Mouse (Mus musculus): ENCODE measurements at regions not wholly inside any gene's neighbourhood (a gene's known extent, or its start where the extent isn't known, plus 50 kb on each side); places are given as distances from the start of the nearest gene placed in this dataset.

DNA sequence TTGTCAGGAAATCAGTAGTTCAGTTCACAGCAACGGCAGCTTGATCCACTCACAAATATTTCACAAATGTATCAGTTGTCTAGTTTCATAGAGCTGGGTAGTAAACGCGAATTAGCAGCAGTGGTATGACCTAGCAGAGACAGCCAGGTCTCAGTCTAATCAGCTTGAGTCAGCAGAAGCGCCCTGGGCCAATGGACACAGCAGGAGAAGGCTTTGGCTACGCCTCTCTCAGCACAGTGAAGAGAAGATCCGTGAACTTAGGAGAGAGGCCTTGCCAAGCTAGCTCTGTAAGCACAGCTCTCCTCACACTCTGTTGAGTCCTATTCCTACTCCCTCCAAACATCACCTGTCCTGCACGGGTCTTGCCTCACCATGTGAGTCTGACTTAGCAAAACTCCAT is 188.0 kb downstream of the Zfp326 start:
- no peak for ATAC-seq (replicated peaks; ENCODE audit: poor library complexity)

DNA sequence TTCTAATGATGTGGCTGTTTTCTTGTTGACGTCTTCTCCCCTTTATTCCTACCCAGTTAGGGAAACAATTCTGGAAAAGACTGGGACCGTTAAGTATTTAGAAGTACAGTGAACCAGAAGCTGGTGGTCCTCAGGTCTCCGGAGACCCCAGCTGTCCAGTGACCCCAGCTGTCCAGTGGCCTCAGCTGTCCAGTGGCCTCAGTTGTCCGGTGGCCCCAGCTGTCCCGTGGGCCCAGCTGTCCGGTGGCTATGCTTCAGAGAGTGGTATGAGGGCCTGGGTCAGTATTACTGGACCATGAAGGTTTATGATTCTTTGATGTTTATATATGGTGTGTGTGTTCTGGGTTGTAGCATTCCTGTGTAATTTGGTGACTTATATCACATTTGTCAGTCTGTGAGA is 186.6 kb downstream of the Zfp326 start:
- no peak for ATAC-seq (replicated peaks; ENCODE audit: poor library complexity)

GRCm38 (mm10) chr5:106056631-106057030 is 180.3 kb downstream of the Zfp326 start:
- ATAC-seq (replicated peaks; ENCODE audit: poor library complexity) = no peak

DNA sequence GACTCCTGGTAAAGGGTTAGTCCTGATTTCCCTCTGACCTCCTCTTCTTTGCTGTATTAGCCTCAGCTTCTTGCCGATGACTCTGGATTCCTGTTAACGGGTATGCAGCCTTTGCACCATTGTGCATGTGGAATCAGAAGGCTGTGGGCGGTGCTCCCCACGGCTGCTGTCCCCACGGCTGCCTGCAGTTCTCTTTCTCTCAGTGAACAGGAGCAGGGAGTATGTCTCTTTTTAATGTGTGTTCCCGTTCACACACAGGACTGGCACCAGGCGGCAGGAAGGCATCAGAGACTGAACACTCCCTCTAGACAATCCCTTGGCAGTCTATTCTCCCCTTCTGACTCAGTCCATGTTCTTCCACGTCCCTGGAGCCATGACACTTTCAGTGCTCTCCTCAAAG is 178.9 kb downstream of the Zfp326 start:
- ATAC-seq (replicated peaks; ENCODE audit: poor library complexity) = no peak

DNA sequence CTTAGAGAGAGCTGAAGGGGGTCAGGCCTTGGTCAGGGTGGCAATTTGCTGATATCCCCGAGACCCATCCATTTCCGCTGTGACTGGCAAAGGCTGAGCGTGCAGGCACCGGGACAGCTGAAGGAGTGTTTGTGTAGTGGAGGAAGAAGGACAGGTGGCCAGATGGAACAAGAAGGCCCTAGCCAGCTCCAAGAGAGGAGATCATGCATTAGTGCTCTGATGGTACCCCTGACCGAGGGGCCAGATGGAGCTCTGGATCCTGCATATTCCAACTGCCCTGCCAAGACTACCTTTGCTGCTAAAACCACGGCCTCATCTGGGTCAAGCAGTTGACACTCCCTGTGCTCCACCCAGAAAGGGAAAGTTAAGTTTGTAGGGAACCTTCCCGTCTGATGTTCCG is 174.7 kb downstream of the Zfp326 start:
- ATAC-seq (replicated peaks; ENCODE audit: poor library complexity) = no peak

- no peak for ATAC-seq (replicated peaks; ENCODE audit: poor library complexity)
Observed at GRCm38 (mm10) chr5:106044878-106045585, 168.7 kb downstream of the Zfp326 start.

DNA sequence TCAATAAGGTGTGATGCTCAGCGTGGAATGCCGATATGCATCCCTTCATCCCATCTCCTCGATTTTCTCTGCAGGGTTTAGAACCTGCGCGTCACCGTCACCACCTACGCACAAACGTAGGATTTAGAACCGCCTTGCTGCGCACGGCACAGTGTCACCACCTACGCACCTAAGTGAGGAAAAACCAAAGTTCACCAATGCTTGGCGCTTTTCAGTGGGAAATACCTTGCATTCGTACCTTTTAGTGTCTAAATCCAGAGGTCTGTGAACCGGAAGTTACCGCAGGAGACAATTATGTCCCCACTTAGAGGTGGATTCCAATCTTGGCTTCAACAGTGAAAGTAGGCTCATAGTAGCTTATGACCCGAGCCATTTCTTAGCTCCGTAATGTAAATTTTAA is 162.0 kb downstream of the Zfp326 start:
- no peak for ATAC-seq (replicated peaks; ENCODE audit: poor library complexity)

DNA sequence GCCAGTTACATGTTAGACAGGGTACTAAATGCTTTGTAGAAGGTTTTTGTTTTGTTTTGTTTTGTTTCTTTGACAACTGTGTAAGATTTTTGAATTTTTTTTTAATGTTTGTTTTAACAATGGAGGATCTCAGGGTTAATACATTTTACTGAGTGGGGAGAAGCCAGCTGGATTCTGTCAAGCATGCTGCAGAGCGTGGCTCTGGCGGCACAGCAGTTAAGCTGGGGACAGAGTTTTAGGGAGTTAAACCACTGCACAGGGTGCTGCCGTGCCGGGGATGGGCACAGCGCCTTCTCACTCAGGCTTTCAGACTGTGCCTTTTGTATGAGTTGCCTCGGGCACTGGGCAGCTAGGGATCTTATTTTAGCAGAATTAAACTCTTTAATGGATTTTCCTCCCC is 159.8 kb downstream of the Zfp326 start:
- ATAC-seq (replicated peaks; ENCODE audit: poor library complexity) = no peak

DNA sequence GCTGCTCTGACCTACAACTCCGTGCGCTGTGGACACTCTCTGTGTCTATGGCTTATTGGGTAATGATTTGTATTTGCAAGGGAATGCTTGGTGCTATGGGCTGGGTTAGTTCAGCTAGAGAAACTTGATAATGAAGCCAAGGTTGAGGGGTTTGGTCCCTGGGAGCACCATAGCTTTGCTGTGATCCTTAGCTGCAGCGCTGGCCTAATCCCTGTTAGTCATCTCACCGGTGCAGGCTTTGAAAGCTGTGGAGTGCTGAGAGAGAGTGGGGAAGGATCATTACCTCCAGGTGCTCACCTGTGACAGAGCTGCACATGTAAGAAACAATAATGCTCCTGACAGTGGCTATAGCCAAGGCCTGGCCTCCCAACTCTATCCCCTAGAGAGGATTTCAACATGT is 156.6 kb downstream of the Zfp326 start:
- ATAC-seq (replicated peaks; ENCODE audit: poor library complexity) = no peak

GRCm38 (mm10) chr5:106026861-106027260 is 150.5 kb downstream of the Zfp326 start:
- no peak for ATAC-seq (replicated peaks; ENCODE audit: poor library complexity)

DNA sequence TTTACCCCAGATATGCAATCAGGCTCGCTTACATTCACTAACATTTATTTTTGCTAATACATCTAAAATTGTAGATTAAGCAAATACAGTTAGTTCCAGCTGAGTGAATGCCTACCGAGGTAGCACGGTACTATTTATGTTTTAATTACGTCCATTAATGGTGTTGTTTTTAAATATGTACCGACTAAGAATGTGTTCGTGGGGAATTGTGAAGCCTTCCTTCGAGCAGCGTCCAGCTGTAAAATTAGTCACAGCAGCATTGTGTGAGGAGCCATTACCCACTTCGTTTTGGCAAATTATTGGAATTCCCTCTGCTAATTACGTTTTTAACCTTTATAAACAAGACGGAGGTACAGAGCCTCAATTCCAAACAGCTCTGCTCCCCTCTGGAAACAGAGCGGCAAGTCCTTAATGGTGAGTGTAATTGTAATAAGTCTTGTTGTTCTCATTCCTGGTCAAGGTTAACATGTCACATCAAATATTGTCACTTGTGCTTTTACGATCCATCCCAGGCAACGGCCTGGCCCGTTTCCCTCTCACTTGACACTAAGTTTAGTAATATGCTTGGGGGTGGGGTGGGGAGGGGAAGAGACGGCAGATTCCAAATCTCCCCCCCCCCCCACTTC is 128.0 kb downstream of the Zfp326 start:
- ATAC-seq (replicated peaks; ENCODE audit: poor library complexity) = no peak

GRCm38 (mm10) chr5:106003321-106004291 is 127.2 kb downstream of the Zfp326 start:
- ATAC-seq (replicated peaks; ENCODE audit: poor library complexity) = no peak

- no peak for ATAC-seq (replicated peaks; ENCODE audit: poor library complexity)
Observed at GRCm38 (mm10) chr5:106002330-106002729, 126.0 kb downstream of the Zfp326 start.

GRCm38 (mm10) chr5:105994218-105994617 is 117.9 kb downstream of the Zfp326 start:
- no peak for ATAC-seq (replicated peaks; ENCODE audit: poor library complexity)

- no peak for ATAC-seq (replicated peaks; ENCODE audit: poor library complexity)
Observed at GRCm38 (mm10) chr5:105993066-105993760, 116.8 kb downstream of the Zfp326 start.

- no peak for ATAC-seq (replicated peaks; ENCODE audit: poor library complexity)
Observed at GRCm38 (mm10) chr5:105990777-105991176, 114.4 kb downstream of the Zfp326 start.

GRCm38 (mm10) chr5:105986401-105986800 is 110.0 kb downstream of the Zfp326 start:
- 0 out of 2 replicates have a peak, but pooled peaks have one; percentile 31 for ATAC-seq (replicated peaks; ENCODE audit: poor library complexity)

DNA sequence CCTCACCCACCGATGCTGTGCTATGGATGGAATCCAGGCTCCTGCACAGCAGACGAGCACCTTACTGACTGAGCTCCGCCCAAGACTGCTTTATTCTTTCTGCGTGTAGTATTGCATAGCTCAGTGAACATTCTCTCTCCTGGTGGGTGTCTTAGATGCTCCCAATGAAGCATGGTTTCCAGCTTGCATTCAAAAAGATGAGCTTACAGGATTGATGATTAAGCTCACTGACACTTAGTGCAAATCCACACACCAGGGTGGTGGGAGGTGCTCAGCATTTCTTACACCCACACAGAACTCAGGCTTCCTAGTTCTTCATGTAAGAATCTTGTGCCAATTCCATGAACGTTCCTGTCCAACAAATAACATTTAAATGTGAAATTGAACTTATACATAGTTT is 106.8 kb downstream of the Zfp326 start:
- ATAC-seq (replicated peaks; ENCODE audit: poor library complexity) = no peak

- no peak for ATAC-seq (replicated peaks; ENCODE audit: poor library complexity)
Observed at GRCm38 (mm10) chr5:105976746-105977145, 100.4 kb downstream of the Zfp326 start.

DNA sequence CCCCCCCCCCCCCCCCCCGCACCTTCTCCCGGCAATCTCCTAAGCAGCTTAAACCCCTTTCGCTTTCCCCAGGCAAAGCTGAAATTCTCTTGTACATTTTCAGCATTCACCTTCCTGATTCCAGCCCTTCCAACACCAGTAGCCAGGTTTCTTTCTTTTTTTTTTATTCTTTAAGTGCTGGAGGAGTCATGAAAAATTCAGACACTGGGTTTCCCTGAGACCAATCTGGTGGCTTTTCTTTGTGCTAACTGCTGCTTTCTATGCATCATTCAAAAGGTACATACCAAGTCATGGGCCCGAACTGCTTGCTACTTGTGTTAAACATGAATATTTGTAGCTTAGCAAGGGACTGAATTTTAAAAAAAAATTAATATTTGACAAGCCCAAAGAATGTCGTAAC is 99.7 kb downstream of the Zfp326 start:
- ATAC-seq (replicated peaks; ENCODE audit: poor library complexity) = no peak

Measured in megakaryocyte progenitor cell, adult 5-6 weeks (primary cell).